Mouse (Mus musculus) cerebellum, adult 2 months (tissue): ENCODE measurements at regions not wholly inside any gene's neighbourhood (a gene's known extent, or its start where the extent isn't known, plus 50 kb on each side); places are given as distances from the start of the nearest gene placed in this dataset.

Experiments used
- DNase-seq, 2 experiments: peaks; one replicate each; pipeline ENCODE4 v3.0.0; 2021
- H3K27ac ChIP-seq: fragments of 200-500 bp; 2 replicates; pipeline ENCODE4 v1.5.1; 2012; ENCODE audit warnings: low read length, control low read depth, inconsistent platforms; ENCODE audit not compliant: insufficient read depth
- H3K27me3 ChIP-seq: fragments of 200-500 bp; 2 replicates; pipeline ENCODE4 v1.6.1; 2012; ENCODE audit warnings: inconsistent platforms, mild to moderate bottlenecking, low read length, moderate library complexity; ENCODE audit not compliant: control insufficient read depth, insufficient read depth
- H3K4me1 ChIP-seq: fragments of 200-500 bp; 2 replicates; pipeline ENCODE4 v1.6.1; 2011; ENCODE audit warnings: low read length; ENCODE audit not compliant: control insufficient read depth, insufficient read depth
- H3K4me3 ChIP-seq: fragments of 200-500 bp; replicated peaks from 2 replicates; pipeline ENCODE3; 2011; ENCODE audit warnings: mild to moderate bottlenecking, low read depth, low read length, control low read depth; ENCODE audit not compliant: insufficient read depth
- CTCF ChIP-seq: fragments of 200-500 bp; IDR thresholded peaks from 2 replicates; pipeline ENCODE4 v1.5.1; 2011; ENCODE audit warnings: low read depth, mild to moderate bottlenecking, control low read depth, low read length, moderate library complexity, borderline replicate concordance; ENCODE audit not compliant: insufficient read depth
- POLR2A ChIP-seq: fragments of 200-500 bp; IDR thresholded peaks from 2 replicates; pipeline ENCODE4 v1.6.1; 2011; ENCODE audit warnings: low read length, control low read depth, borderline replicate concordance; ENCODE audit not compliant: insufficient read depth
- WGBS: fragments of 180-500 bp; shearing (Covaris S2); methylation state at CpG from one replicate; pipeline ENCODE4 v1.1.7; 2018; 5-methylcytosine and 5-hydroxymethylcytosine counted together

DNA sequence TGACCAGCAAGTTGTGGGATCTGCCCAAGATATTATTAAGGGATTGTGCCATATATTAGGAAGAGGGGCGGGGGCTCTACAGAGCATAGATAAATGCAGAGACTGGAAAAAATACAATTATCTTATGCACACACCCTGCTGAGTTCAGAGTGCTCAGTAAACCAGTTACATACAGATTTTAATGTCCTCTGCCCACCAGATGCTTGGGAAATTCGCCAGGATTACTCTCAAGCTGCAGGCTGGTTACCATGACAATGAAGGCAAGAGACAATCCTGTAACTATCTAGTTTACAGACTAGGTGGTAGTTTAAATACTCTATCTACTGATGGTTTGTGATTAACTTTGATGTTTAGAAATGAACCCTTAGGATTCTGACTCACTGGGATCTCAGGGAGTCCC, 220.2 kb downstream of the Emp1 start:
- DNase-seq, result no peak
- 58% methylated on average over 2 of the region's 2 CpGs for WGBS

DNA sequence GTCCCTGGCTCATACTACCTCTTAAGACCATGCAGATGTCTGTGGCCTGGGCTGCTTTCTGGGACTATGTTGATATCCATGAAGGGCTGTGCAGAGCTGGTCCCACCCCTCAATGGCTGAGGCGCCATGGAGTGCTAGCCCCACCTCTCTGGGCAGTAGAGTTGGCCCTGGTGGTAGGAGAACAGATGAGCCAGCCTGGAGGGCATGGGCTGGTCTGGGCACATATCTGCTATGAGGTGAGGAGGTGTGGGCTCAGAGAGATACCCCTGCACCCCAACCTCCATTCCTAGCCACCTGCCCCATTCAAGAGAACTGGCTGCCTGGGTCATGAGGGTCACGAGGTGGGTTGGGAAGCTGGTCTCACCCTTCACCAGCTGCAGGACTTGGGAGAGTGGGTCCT, 222.4 kb downstream of the Emp1 start:
- 91% methylated on average over 2 of the region's 2 CpGs for WGBS
- no peak overlapping the region for H3K27ac ChIP-seq
- no peaks in the 10 kb centered on the region for H3K4me1 ChIP-seq
- H3K4me3 ChIP-seq, result no peak overlapping the region
- DNase-seq, result no peak
- TF ChIP-seq POLR2A (no peak), CTCF (no peak)
- H3K27me3 ChIP-seq, result no peaks in the 10 kb centered on the region

More for the DNA sequence above, 220.2 kb downstream of the Emp1 start:
- TF ChIP-seq CTCF, result no peak
- TF ChIP-seq POLR2A, result no peak
- Histone ChIP-seq H3K4me1 (no peaks in the 10 kb centered on the region), H3K27me3 (no peaks in the 10 kb centered on the region), H3K4me3 (no peak overlapping the region), H3K27ac (no peak overlapping the region)

DNA sequence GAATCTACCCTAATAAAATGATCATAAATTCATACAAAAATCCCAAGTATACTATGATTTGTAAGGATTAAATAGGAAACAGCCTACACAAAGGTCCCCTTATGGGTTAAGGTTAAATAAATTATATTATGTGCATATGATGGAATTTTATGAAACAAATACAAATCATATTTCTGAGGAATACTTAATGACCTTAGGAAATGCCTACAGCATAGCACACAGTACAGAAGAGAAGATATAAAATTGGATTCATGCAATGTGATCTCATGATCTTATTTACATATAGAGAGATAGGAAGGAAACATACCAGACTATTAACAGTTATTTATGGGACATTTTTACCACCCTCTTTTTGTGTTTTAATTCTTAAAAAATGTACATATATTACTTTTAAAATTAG, 227.7 kb downstream of the Emp1 start:
- TF ChIP-seq CTCF (no peak), POLR2A (no peak)
- H3K4me3 ChIP-seq, result no peak overlapping the region
- no peak overlapping the region for H3K27ac ChIP-seq
- no peak for DNase-seq
- no peaks in the 10 kb centered on the region for H3K27me3 ChIP-seq
- H3K4me1 ChIP-seq, result no peaks in the 10 kb centered on the region

DNA sequence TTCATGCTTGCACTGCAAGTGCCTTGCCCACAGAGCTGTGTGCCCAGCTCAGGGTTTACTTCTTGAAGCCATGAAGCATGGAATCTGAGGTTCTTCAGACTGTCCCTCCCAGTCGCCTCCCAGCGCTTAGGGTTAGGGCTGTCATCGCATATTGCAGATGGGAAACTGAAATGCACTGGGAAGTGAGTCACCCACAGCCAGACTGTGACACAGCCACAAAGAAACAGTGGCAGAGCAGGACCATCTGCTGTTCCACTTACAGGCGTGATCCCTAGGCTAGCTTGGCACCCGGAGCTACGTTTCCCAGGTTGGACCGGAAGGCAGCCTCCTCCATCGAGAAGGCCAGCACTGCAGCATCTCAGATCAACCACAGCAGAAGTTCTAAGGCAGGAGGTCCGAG, 228.7 kb downstream of the Emp1 start:
- H3K27ac ChIP-seq, result no peak overlapping the region
- WGBS, result 68% methylated on average over 9 of the region's 9 CpGs
- TF ChIP-seq POLR2A (no peak), CTCF (no peak)
- peak in 1 of 2 experiments; percentile 7 for DNase-seq
- H3K27me3 ChIP-seq, result no peaks in the 10 kb centered on the region
- no peak overlapping the region for H3K4me3 ChIP-seq
- H3K4me1 ChIP-seq, result no peaks in the 10 kb centered on the region

DNA sequence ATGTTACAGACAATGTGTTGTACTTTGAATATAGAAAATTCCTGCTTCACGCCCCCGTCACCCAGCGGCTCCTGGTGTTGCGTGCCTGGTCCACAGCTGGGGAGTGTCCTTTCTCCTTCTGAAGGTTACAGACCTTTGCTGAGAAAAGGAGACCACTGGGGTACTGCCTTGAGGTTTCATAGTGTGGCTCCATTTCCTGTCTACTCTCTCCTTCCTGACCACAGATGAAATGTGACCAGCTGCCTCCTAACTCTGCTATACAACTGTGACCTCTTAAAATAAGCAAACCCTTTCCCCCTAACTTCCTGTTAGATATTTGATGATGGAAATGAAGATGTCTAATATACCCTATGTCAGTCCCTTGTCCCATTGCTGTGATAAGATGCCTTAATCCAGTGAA, 234.0 kb downstream of the Emp1 start:
- no peaks in the 10 kb centered on the region for H3K27me3 ChIP-seq
- TF ChIP-seq CTCF (no peak), POLR2A (no peak)
- no peak for DNase-seq
- H3K27ac ChIP-seq, result no peak overlapping the region
- H3K4me1 ChIP-seq, result no peaks in the 10 kb centered on the region
- WGBS, result 95% methylated on average over 4 of the region's 4 CpGs
- H3K4me3 ChIP-seq, result no peak overlapping the region

DNA sequence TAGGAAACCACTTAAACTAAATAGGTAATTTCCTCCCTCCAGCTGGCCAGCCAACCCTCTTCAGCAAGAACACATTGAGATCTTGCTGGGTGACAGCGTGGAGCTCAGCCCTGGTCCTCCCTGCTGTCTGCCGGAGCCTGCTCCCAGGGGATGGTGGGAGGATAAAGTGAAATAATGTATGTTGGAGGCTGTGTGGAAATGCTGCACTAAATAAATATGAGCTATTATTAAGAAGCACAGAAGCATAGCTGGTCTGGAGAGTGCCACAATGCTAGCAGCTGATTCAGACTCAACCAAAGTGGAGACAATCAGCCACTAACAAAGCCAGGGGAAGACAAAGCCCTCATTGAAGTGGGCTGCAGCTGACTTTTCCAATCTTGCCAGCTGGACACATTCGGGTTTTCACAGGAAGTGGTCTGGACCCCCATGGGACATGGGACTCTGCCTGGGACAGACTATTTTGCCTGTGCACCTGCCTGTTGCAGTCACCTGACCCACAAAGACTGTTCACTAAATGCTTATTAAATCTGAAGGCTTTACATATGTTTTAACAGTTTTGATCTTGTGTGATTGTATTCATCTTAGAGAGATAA, 248.3 kb downstream of the Emp1 start:
- Histone ChIP-seq H3K4me1 (no peaks in the 10 kb centered on the region), H3K27me3 (no peaks in the 10 kb centered on the region; the same call in 1 of the 2 replicates), H3K4me3 (no peak overlapping the region), H3K27ac (no peak overlapping the region)
- TF ChIP-seq POLR2A (no peak), CTCF (no peak)
- WGBS, result 8% methylated on average over 3 of the region's 3 CpGs
- DNase-seq, result no peak

DNA sequence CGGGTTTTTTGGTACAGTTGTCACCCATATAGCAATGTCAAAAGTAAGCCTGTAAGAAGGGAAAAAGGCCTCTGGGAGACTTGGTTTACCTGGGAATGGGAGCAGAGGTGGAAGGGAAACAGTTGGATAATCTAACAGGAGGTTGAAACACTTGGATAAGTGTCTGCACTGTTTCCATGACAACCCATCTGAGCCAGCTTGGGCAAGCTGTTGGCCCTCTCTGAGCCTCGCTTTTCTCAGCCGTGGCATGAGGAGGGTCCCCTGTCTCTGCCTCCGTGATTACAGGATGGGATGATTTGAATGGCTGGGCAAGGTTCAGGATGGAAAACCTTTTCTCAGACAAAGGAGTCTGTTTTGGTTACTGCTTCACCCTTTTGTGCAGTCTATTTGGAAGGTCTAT, 265.6 kb downstream of the Emp1 start:
- TF ChIP-seq CTCF, result no peak
- no peak for TF ChIP-seq POLR2A
- no peak for DNase-seq
- no peak overlapping the region for H3K27ac ChIP-seq
- H3K27me3 ChIP-seq, result no peaks in the 10 kb centered on the region; the same call in 1 of the 2 replicates
- no peak overlapping the region for H3K4me3 ChIP-seq
- WGBS, result 42% methylated on average over 4 of the region's 4 CpGs
- H3K4me1 ChIP-seq, result no peaks in the 10 kb centered on the region

DNA sequence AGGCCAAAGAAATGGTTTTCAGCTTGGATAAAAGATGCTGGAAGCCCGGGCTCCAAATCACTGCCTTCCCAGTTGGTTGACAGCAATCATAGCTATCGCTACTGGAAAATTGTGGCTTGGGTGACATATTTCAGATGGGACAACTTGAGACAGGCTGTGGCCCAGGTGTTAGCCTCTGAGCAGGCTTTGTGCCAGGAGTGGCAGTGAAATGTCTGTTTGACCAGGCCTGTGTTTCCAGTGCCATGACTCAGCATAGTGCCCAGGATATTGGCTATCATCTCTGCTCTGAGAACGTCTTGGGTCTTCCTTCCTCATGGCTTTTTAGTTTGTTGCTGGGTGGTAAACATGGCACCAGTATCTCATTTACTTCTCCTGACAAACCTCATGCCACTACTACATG, 266.9 kb downstream of the Emp1 start:
- Histone ChIP-seq H3K27ac (no peak overlapping the region), H3K4me1 (no peaks in the 10 kb centered on the region), H3K4me3 (no peak overlapping the region), H3K27me3 (no peaks in the 10 kb centered on the region; the same call in 1 of the 2 replicates)
- no peak for DNase-seq
- no peak for TF ChIP-seq POLR2A
- no peak for TF ChIP-seq CTCF
- WGBS, result 52% methylated on average over 3 of the region's 3 CpGs
